Mouse (Mus musculus) thymus, adult 2 months (tissue): Measurements from ENCODE around the gene Shank2. TPM values are rescaled to one million over a fixed set of nuclear protein-coding genes. Genes with fewer than 3 reads are reported as not detected.

ENCODE experiments used
- DNase-seq: peaks from one replicate; pipeline ENCODE4 v3.0.0; 2021
- H3K27ac ChIP-seq: fragments of 200-500 bp; 2 replicates; pipeline ENCODE4 v1.5.1; 2012; ENCODE audit warnings: low read length, control low read depth; ENCODE audit not compliant: control insufficient read depth, insufficient read depth
- H3K27me3 ChIP-seq: fragments of 200-500 bp; 2 replicates; pipeline ENCODE4 v1.6.1; 2012; ENCODE audit warnings: mild to moderate bottlenecking, low read length, moderate library complexity, mixed read lengths; ENCODE audit not compliant: control insufficient read depth, insufficient read depth
- H3K36me3 ChIP-seq: fragments of 200-500 bp; 2 replicates; pipeline ENCODE4 v1.6.1; 2012; ENCODE audit warnings: mild to moderate bottlenecking, low read length, moderate library complexity; ENCODE audit not compliant: control insufficient read depth, insufficient read depth
- H3K4me1 ChIP-seq: fragments of 200-500 bp; replicated peaks from 2 replicates; pipeline ENCODE4 v1.6.1; 2012; ENCODE audit warnings: low read length; ENCODE audit not compliant: control insufficient read depth, insufficient read depth
- H3K4me3 ChIP-seq: fragments of 200-500 bp; 2 replicates; pipeline ENCODE4 v1.5.1; 2012; ENCODE audit warnings: mild to moderate bottlenecking, low read length, control low read depth, moderate library complexity; ENCODE audit not compliant: control insufficient read depth, insufficient read depth
- CTCF ChIP-seq: fragments of 200-500 bp; IDR thresholded peaks from 2 replicates; pipeline ENCODE4 v1.5.1; 2012; ENCODE audit warnings: mild to moderate bottlenecking, control low read depth, low read length, moderate library complexity, borderline replicate concordance; ENCODE audit not compliant: control insufficient read depth, poor library complexity, insufficient read depth; ENCODE audit errors: extremely low read depth
- POLR2A ChIP-seq: fragments of 200-500 bp; IDR thresholded peaks from 2 replicates; pipeline ENCODE4 v1.6.1; 2012; ENCODE audit warnings: mild to moderate bottlenecking, low read length, control low read depth, moderate library complexity; ENCODE audit not compliant: control insufficient read depth, poor library complexity, insufficient read depth; ENCODE audit errors: extremely low read depth
- WGBS: fragments of 180-500 bp; shearing (Covaris S2); methylation state at CpG from one replicate; pipeline ENCODE4 v1.1.7; 2018; 5-methylcytosine and 5-hydroxymethylcytosine counted together
- polyA plus RNA-seq: library from polyadenylated mRNA; depleted of rRNA; stranded (reverse); fragments of >200 nt; gene quantifications from 2 replicates; pipeline ENCODE4 v1.2.3, GENCODE M21; 2012

Gene Shank2
- polyA plus RNA-seq, 1 experiment, result 2.8 TPM

DNA sequence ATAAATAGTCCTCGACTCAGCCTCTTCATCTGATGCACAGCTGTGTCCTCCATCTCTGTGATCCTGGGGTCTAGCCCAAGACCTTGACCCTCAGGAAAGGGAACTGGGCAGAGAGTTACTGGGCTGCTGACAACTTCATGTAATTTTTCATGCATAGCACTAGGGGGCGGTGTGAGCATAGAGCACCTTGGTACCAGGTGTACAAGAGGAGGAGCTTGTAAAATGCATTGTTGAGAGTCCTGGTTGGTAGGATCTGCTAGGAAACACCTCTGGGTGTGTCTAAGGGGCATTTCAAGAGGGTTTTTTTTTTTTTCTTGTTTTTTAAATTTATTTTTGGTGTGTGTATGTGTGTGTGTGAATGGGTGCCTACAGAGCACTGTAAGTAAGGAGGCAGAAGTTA is 95.6 kb downstream of the Shank2 start:
- 9% methylated on average over 2 of the region's 2 CpGs for WGBS

DNA sequence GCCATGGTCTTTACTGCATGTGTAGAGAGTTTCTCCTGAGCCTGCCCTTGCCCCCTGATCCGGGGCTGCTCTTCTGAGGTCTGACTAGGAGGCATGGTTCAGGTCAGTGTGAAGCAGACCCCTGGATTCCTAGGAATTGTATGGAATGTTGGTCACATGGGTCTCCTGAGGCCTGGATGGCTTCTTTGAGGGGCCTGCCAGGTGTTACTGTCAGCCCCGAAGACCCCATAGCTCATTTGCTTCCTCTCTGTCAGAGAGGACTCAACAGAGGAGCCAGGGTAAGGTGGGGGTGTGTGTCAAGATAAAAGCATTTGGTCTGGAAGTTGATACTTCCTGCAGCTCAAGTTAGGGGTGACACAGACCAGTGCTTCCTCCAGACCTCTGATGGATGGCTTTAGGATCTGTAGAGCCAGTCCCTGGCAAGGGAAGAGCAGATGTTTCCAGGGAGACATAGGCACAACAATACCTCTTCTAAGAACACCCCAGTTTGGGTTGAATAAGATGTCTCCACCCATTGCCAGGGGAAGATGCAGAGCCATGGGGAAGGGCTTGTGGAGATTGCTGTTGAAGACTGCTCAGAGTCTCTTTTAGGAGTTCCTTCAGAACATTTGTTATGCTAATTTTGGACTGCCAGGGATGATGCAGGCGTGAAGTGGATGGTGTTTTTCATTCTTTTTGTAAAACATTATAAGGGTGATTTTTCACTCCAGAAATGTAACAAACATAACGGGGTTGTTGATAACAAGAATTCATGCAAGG is 100.7 kb downstream of the Shank2 start:
- H3K4me1 ChIP-seq, result no peaks in the 10 kb centered on the region
- no peak overlapping the region for H3K4me3 ChIP-seq
- H3K27ac ChIP-seq, result no peak overlapping the region
- TF ChIP-seq CTCF (no peak), POLR2A (no peak)
- no peaks in the 10 kb centered on the region for H3K27me3 ChIP-seq
- DNase-seq, result no peak
- H3K36me3 ChIP-seq, result no peaks in the 10 kb centered on the region
- 52% methylated on average over 4 of the region's 4 CpGs for WGBS

More for the DNA sequence above, 95.6 kb downstream of the Shank2 start:
- peak; percentile 12 for DNase-seq
- no peaks in the 10 kb centered on the region for H3K36me3 ChIP-seq
- no peaks in the 10 kb centered on the region for H3K27me3 ChIP-seq
- no peak overlapping the region for H3K4me3 ChIP-seq
- H3K27ac ChIP-seq, result no peak overlapping the region
- TF ChIP-seq CTCF (no peak), POLR2A (no peak)
- H3K4me1 ChIP-seq, result no peaks in the 10 kb centered on the region

DNA sequence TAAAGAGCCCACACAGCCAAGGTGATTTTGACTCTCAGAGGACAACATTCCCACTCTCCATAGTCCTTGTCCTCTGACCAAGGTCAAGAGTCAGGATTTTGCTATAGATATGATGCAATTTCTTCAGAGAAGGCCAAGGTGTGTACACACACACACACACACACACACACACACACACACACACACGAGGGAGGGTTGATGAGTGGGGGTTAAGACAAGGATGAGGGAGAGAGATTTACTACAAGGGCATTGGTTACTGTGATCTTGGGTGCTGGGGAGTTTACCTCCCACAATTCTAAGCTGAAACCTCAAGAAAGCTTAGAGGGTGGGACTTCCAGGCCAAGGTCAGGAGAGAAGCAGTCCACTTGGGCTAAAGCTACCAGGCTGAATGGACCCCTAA is 104.2 kb downstream of the Shank2 start:
- WGBS, result 50% methylated on average over 1 of the region's 1 CpGs
- no peaks in the 10 kb centered on the region for H3K27me3 ChIP-seq
- H3K4me1 ChIP-seq, result no peaks in the 10 kb centered on the region
- TF ChIP-seq POLR2A, result no peak
- TF ChIP-seq CTCF, result no peak
- DNase-seq, result no peak
- H3K4me3 ChIP-seq, result no peak overlapping the region
- H3K36me3 ChIP-seq, result no peaks in the 10 kb centered on the region
- H3K27ac ChIP-seq, result no peak overlapping the region

DNA sequence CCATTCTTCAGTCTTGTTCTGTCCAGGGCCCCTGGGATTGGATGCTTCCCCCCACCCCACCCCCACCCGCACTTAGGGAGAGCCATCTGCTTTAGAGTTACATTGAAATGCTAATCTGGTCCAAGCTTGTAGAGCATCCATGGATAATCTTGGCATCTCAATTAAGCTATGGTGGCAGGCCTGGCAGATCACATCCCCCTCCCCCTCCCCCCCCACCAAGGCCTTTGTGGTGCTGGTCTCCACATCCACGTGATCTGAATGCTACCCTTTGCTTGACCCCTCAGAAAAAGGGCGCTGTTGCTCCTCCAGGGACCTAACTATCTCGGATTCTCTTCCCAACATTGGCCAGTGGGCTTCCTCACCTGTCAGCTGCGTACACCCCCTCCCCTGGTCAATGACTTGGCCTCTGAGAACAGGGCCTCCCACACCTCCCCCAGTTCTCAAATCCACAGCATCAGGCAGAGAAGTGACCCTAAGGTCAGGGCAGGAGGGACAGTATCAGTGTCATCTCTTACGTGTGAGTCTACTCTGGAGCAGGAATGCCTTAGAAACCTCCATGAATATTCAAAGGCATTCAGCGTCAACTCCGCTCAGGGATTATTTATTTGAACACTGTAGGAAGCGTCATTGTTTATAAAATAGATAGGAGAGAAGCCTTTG is 104.8 kb downstream of the Shank2 start:
- Histone ChIP-seq H3K27ac (no peak overlapping the region), H3K4me3 (no peak overlapping the region), H3K4me1 (no peaks in the 10 kb centered on the region), H3K27me3 (no peaks in the 10 kb centered on the region), H3K36me3 (no peaks in the 10 kb centered on the region)
- no peak for DNase-seq
- 76% methylated on average over 9 of the region's 9 CpGs for WGBS
- TF ChIP-seq POLR2A, result no peak
- TF ChIP-seq CTCF, result no peak

DNA sequence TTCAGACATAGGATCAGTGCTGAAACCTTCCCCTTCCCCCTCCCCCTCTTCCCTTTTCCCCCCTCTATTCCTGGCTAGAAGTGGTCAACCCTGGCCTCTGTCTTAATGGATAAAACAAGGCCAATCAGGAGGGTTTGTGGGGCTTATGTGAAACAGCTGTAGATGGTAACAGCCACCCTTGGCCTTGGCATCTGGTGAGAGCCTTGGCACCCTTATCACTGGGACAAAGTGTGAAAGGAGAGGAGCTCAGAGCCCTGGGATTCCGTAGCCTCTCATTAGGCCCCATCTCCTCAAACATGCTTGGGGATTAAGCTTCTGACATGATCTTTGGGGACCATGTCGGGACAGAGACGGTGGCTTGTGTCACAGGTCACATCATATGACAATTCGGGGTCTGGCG is 106.4 kb downstream of the Shank2 start:
- no peak for DNase-seq
- Histone ChIP-seq H3K4me1 (no peaks in the 10 kb centered on the region), H3K4me3 (no peak overlapping the region), H3K36me3 (no peaks in the 10 kb centered on the region), H3K27ac (no peak overlapping the region), H3K27me3 (no peaks in the 10 kb centered on the region)
- TF ChIP-seq CTCF, result no peak
- no peak for TF ChIP-seq POLR2A
- WGBS, result 93% methylated on average over 5 of the region's 5 CpGs

DNA sequence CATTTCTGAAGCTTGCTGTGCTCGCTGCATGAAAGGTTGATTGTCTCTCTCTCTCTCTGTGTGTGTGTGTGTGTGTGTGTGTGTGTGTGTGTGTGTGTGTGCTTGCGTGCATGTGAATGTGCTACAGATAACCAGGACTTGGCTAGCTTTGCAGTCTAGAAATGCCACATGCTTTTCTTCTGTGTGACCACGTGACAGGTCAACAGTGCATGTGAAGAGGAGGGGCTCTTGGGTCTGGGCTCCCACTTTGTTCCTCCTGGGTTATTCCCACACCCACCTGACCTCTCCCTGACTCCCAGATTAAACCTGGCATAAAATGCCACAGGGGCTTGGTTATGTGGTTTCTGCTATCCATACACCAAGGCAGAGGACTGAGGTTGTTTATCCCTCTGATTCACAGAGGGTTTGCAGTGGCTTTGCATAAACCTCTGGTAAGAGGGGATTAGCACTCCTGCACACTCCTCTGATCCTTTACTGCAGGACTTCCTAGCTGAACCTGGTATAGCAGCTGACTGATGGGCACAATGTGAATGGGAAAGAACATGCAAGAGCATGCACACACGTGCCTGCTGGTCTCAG is 109.4 kb downstream of the Shank2 start:
- WGBS, result 73% methylated on average over 4 of the region's 4 CpGs
- Histone ChIP-seq H3K4me3 (no peak overlapping the region), H3K36me3 (no peaks in the 10 kb centered on the region), H3K27ac (no peak overlapping the region), H3K4me1 (no peaks in the 10 kb centered on the region), H3K27me3 (no peaks in the 10 kb centered on the region)
- DNase-seq, result no peak
- no peak for TF ChIP-seq POLR2A
- no peak for TF ChIP-seq CTCF
